Mouse (Mus musculus) liver, embryonic 11.5 days (tissue): ENCODE data around the gene Ptov1. TPM values are rescaled to one million over a fixed set of nuclear protein-coding genes. Genes with fewer than 3 reads are reported as not detected.

ENCODE experiments used
- ATAC-seq: fragments of 200-750 bp; cut with Nextera tagmentation; replicated peaks from 2 replicates; pipeline ENCODE4 v1.8.0; 2017; ENCODE audit warnings: moderate number of reproducible peaks, mild to moderate bottlenecking, moderate TSS enrichment, moderate library complexity; ENCODE audit not compliant: low FRiP score
- DNase-seq: peaks from one replicate; pipeline ENCODE4 v3.0.0-alpha.2; 2017; ENCODE audit warnings: low spot score
- H3K27ac ChIP-seq: fragments of 300-500 bp; sonication (generic); 2 replicates; pipeline ENCODE4 v1.5.1; 2014; ENCODE audit warnings: mild to moderate bottlenecking, low read depth, low read length, control low read depth
- H3K27me3 ChIP-seq: fragments of 300-500 bp; sonication (generic); replicated peaks from 2 replicates; pipeline ENCODE4 v1.6.1; 2014; ENCODE audit warnings: low read length, mixed read lengths; ENCODE audit not compliant: control insufficient read depth, insufficient read depth
- H3K36me3 ChIP-seq: fragments of 300-500 bp; sonication (generic); 2 replicates; pipeline ENCODE4 v1.6.1; 2014; ENCODE audit warnings: mild to moderate bottlenecking, low read length, moderate library complexity, mixed read lengths; ENCODE audit not compliant: control insufficient read depth, insufficient read depth
- H3K4me1 ChIP-seq: fragments of 300-500 bp; sonication (generic); replicated peaks from 2 replicates; pipeline ENCODE4 v1.6.1; 2014; ENCODE audit warnings: low read length, mixed read lengths; ENCODE audit not compliant: control insufficient read depth, insufficient read depth
- H3K4me2 ChIP-seq: fragments of 300-500 bp; sonication (generic); 2 replicates; pipeline ENCODE4 v1.6.1; 2014; ENCODE audit warnings: mild to moderate bottlenecking, control low read depth, moderate library complexity
- H3K4me3 ChIP-seq: fragments of 300-500 bp; sonication (generic); 2 replicates; pipeline ENCODE4 v1.5.1; 2014; ENCODE audit warnings: low read depth, low read length, control low read depth
- H3K9ac ChIP-seq: fragments of 300-500 bp; sonication (generic); 2 replicates; pipeline ENCODE4 v1.6.1; 2014; ENCODE audit warnings: low read depth, low read length, control low read depth
- H3K9me3 ChIP-seq: fragments of 300-500 bp; sonication (generic); 2 replicates; pipeline ENCODE4 v1.6.1; 2016; ENCODE audit warnings: low read length, inconsistent platforms, mixed read lengths; ENCODE audit not compliant: control insufficient read depth
- WGBS: fragments of 180-500 bp; shearing (Covaris S2); extraction: QIAGEN DNeasy Blood & Tissue Kit; methylation state at CpG from one replicate; pipeline ENCODE4 v1.1.7; 2014; 5-methylcytosine and 5-hydroxymethylcytosine counted together
- polyA plus RNA-seq: library from polyadenylated mRNA; unstranded; fragments of >200 nt; fragmentation: Nextera tagmentation; extraction: Ambion mirVana; gene quantifications from 2 replicates; pipeline ENCODE4 v1.2.1, GENCODE M21; 2014

The Ptov1 gene
- polyA plus RNA-seq, 1 experiment from 2014 or later = 162 TPM

DNA sequence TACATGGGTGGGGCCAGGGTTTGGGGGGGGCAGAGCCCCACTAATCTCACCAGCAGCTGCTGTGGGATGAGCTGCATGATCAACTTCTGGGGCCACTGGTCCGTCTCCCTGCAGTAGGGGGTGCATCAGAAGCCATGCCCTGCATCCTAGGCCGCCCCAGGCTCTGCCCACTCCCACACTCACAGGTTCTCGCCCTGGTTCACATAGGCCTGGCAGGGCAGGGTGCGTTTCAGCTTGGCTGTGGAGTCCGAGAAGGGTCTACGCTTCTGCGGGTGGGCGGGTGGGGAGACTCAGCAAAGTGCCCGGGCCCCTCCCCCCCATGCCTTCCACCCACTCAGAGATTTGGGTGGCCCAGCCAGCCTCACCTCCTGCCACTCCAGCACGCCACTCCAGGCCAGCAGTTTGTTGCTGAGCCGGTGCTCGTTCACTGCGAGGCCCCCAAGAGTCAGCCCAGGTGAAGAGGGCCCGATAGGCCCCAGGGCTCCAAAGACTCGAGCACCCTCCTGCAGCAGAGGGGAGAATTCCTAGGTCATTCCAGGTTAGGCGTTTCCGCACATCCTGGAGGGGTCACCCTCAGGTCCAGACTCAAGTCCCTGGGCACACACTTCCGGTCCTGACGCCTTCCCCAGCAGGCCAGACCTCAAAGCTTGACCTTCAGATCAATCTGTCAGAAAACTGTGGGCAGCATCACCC is 2.4 kb downstream of the Ptov1 start:
- WGBS = 78% methylated on average over 19 of the region's 19 CpGs
- H3K4me3 ChIP-seq = peak overlapping the region; percentile 94

GRCm38 (mm10) chr7:44866276-44867009 is 3.1 kb downstream of the Ptov1 start:
- H3K4me3 ChIP-seq = peak overlapping the region; percentile 94; the same call in 1 of the 2 replicates
- whole genome bisulfite sequencing = 62% methylated on average over 15 of the region's 15 CpGs
- no peaks in the 10 kb centered on the region for H3K27me3 ChIP-seq
- peak overlapping the region; percentile 91 for H3K4me2 ChIP-seq
- ATAC-seq = no peak
- H3K9ac ChIP-seq = no peak overlapping the region
- H3K36me3 ChIP-seq = peaks cover 42% of the 10 kb centered on the region
- H3K9me3 ChIP-seq = no peaks in the 10 kb centered on the region
- DNase-seq = no peak
- peaks cover 36% of the 10 kb centered on the region for H3K4me1 ChIP-seq
- 0 out of 2 replicates have a peak overlapping the region, but pooled peaks have one; percentile 13 for H3K27ac ChIP-seq

More for the DNA sequence above, 2.4 kb downstream of the Ptov1 start:
- peaks cover 35% of the 10 kb centered on the region for H3K36me3 ChIP-seq
- H3K9me3 ChIP-seq = no peaks in the 10 kb centered on the region
- H3K4me2 ChIP-seq = peak overlapping the region; percentile 91
- no peak overlapping the region for H3K27ac ChIP-seq
- ATAC-seq (no peak), DNase-seq (no peak)
- H3K4me1 ChIP-seq = peaks cover 36% of the 10 kb centered on the region
- H3K9ac ChIP-seq = no peak overlapping the region
- no peaks in the 10 kb centered on the region for H3K27me3 ChIP-seq

DNA sequence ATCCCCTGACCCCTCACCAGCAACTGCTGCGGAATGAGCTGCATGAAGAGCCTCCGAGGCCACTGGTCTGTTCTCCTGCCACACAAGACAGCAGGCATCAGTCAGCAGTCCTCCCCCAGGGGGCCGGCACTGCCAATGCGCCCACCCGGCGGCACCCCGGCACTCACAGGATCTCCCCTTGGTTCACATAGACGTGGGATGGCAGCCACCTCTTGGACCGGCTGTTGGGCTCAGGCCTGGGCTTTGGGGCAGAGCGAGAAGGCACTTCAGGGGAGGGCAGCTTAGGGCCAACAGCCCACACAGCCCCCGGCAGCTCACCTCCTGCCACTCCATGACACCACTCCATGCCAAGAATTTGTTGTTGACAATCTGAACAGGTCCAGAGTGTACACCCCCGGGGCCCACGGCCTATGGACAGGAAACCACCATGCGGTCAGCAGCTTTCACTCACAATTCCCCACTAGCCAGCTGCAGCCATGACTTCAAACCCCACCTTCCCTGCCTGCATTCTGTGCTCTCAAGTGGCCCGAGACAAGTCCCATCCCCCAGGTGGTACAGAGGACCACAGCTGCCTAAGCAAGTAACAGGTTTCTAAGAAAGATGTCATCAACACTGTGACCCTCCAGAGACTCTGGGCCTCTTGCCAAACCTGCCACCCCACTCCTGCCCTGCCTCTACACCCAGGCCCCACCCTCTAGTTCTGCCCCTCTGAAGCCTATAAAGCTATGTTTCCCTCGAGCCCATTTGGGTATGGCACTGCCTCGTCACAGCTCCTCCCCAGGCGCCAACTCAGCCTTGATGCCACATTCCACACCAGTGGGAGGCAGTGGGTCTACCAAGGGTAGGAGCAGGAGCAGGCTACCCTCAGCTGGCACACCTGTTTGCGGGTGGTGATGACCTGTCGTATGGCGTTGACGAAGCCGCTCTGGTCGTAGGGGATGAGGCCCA is 4.7 kb downstream of the Ptov1 start:
- no peaks in the 10 kb centered on the region for H3K9me3 ChIP-seq
- 86% methylated on average over 24 of the region's 24 CpGs for WGBS
- H3K4me3 ChIP-seq = no peak overlapping the region
- no peak for ATAC-seq
- no peak overlapping the region for H3K27ac ChIP-seq
- peaks cover 39% of the 10 kb centered on the region for H3K4me1 ChIP-seq
- H3K36me3 ChIP-seq = peaks cover 44% of the 10 kb centered on the region
- no peak overlapping the region for H3K4me2 ChIP-seq
- no peak overlapping the region for H3K9ac ChIP-seq
- H3K27me3 ChIP-seq = no peaks in the 10 kb centered on the region
- no peak for DNase-seq

- Histone ChIP-seq H3K27ac (no peak overlapping the region; the same call in 1 of the 2 replicates), H3K27me3 (no peaks in the 10 kb centered on the region), H3K9me3 (no peaks in the 10 kb centered on the region), H3K4me1 (peaks cover 39% of the 10 kb centered on the region), H3K4me2 (no peak overlapping the region), H3K9ac (no peak overlapping the region), H3K4me3 (no peak overlapping the region), H3K36me3 (peaks cover 44% of the 10 kb centered on the region)
- DNase-seq (no peak), ATAC-seq (no peak)
- 89% methylated on average over 11 of the region's 11 CpGs for WGBS
Measured at GRCm38 (mm10) chr7:44863982-44864494, 5.5 kb downstream of the Ptov1 start.

GRCm38 (mm10) chr7:44863210-44863609 is 6.4 kb downstream of the Ptov1 start:
- H3K4me3 ChIP-seq = 0 out of 2 replicates have a peak overlapping the region, but pooled peaks have one; percentile 4
- H3K36me3 ChIP-seq = peaks cover 44% of the 10 kb centered on the region
- no peak overlapping the region for H3K4me2 ChIP-seq
- no peaks in the 10 kb centered on the region for H3K9me3 ChIP-seq
- H3K27ac ChIP-seq = no peak overlapping the region
- no peak overlapping the region for H3K9ac ChIP-seq
- no peak for ATAC-seq
- H3K4me1 ChIP-seq = peaks cover 39% of the 10 kb centered on the region
- 90% methylated on average over 14 of the region's 14 CpGs for WGBS
- DNase-seq = no peak
- H3K27me3 ChIP-seq = no peaks in the 10 kb centered on the region

- Histone ChIP-seq H3K36me3 (peaks cover 44% of the 10 kb centered on the region), H3K9ac (no peak overlapping the region), H3K4me2 (no peak overlapping the region), H3K4me1 (peaks cover 38% of the 10 kb centered on the region), H3K4me3 (no peak overlapping the region), H3K9me3 (no peaks in the 10 kb centered on the region), H3K27ac (no peak overlapping the region), H3K27me3 (no peaks in the 10 kb centered on the region)
- ATAC-seq = no peak
- DNase-seq = no peak
- 85% methylated on average over 8 of the region's 8 CpGs for WGBS
Measured at GRCm38 (mm10) chr7:44862434-44862833, 7.2 kb downstream of the Ptov1 start.

- Histone ChIP-seq H3K27me3 (no peaks in the 10 kb centered on the region), H3K9ac (no peak overlapping the region), H3K4me1 (peaks cover 30% of the 10 kb centered on the region), H3K9me3 (no peaks in the 10 kb centered on the region), H3K4me3 (no peak overlapping the region), H3K4me2 (no peak overlapping the region), H3K27ac (no peak overlapping the region), H3K36me3 (peaks cover 44% of the 10 kb centered on the region)
- no peak for DNase-seq
- WGBS = 85% methylated on average over 14 of the region's 14 CpGs
- no peak for ATAC-seq
Measured at GRCm38 (mm10) chr7:44861429-44861816, 8.2 kb downstream of the Ptov1 start.
